Mouse (Mus musculus) intestine, postnatal 0 days (tissue): ENCODE data around the gene Cd82. TPM values are rescaled to one million over a fixed set of nuclear protein-coding genes. Genes with fewer than 3 reads are reported as not detected.

Experiments
- ATAC-seq: fragments of 200-750 bp; cut with Nextera tagmentation; 2 replicates; pipeline ENCODE4 v1.8.0; 2017; ENCODE audit warnings: mild to moderate bottlenecking, moderate TSS enrichment, moderate library complexity
- H3K27ac ChIP-seq: fragments of 300-500 bp; sonication (generic); 2 replicates; pipeline ENCODE4 v1.5.1; 2014; ENCODE audit warnings: mild to moderate bottlenecking, low read depth, low read length, moderate library complexity
- H3K27me3 ChIP-seq: fragments of 300-500 bp; sonication (generic); replicated peaks from 2 replicates; pipeline ENCODE4 v1.6.1; 2014; ENCODE audit warnings: low read length, mixed read lengths; ENCODE audit not compliant: control insufficient read depth, insufficient read depth
- H3K36me3 ChIP-seq: fragments of 300-500 bp; sonication (generic); 2 replicates; pipeline ENCODE4 v1.6.1; 2014; ENCODE audit warnings: mild to moderate bottlenecking, moderate library complexity; ENCODE audit not compliant: control insufficient read depth, insufficient read depth
- H3K4me1 ChIP-seq: fragments of 300-500 bp; sonication (generic); replicated peaks from 2 replicates; pipeline ENCODE4 v1.6.1; 2014; ENCODE audit warnings: antibody characterized with exemption, low read length, mixed read lengths; ENCODE audit not compliant: control insufficient read depth, insufficient read depth
- H3K4me2 ChIP-seq: fragments of 300-500 bp; sonication (generic); replicated peaks from 2 replicates; pipeline ENCODE4 v1.6.1; 2014; ENCODE audit warnings: low read depth, mild to moderate bottlenecking, moderate library complexity
- H3K4me3 ChIP-seq: fragments of 300-500 bp; sonication (generic); 2 replicates; pipeline ENCODE4 v1.5.1; 2014; ENCODE audit warnings: low read depth, low read length
- H3K9ac ChIP-seq: fragments of 300-500 bp; sonication (generic); 2 replicates; pipeline ENCODE4 v1.6.1; 2014; ENCODE audit warnings: mild to moderate bottlenecking, low read depth, low read length
- H3K9me3 ChIP-seq: fragments of 300-500 bp; sonication (generic); 2 replicates; pipeline ENCODE4 v1.6.1; 2016; ENCODE audit warnings: mixed run types; ENCODE audit not compliant: control insufficient read depth
- CTCF ChIP-seq: sonication (generic); IDR thresholded peaks from 2 replicates; pipeline ENCODE4 v1.5.1; 2016; ENCODE audit warnings: low read depth, mild to moderate bottlenecking, control low read depth, antibody characterized with exemption, moderate library complexity
- WGBS: fragments of 180-500 bp; shearing (Covaris S2); extraction: QIAGEN DNeasy Blood & Tissue Kit; methylation state at CpG from one replicate; pipeline ENCODE4 v1.1.7; 2014; 5-methylcytosine and 5-hydroxymethylcytosine counted together
- polyA plus RNA-seq: library from polyadenylated mRNA; unstranded; fragments of >200 nt; fragmentation: Nextera tagmentation; extraction: Ambion mirVana; gene quantifications from 2 replicates; pipeline ENCODE4 v1.2.1, GENCODE M21; 2015

Gene Cd82
- polyA plus RNA-seq, 1 experiment from 2014 or later, result 184 TPM

DNA sequence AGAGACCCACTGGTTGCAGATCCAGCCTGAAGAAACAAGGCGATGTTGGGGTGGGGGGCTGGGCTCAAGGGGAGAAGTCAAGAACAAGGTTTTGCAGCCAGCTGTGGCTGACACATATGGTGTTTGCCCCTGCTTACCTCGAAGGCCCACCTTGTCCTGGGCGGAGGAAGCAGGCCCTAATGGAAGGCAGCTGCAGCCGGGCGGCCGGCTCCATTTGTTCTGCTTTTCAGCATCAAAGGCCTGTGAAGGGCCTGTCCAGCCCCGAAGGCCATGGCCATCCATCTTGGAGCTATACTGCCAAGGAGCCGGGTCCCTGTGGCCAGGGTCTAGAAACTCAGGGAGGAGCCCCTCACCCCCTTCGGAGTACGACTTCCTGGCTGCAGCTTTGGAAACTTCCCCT, 38.4 kb upstream of the Cd82 start:
- Histone ChIP-seq H3K27me3 (no peaks in the 10 kb centered on the region), H3K4me3 (no peak overlapping the region), H3K4me2 (no peak overlapping the region), H3K9ac (no peak overlapping the region), H3K27ac (no peak overlapping the region), H3K36me3 (no peaks in the 10 kb centered on the region), H3K4me1 (no peaks in the 10 kb centered on the region), H3K9me3 (no peaks in the 10 kb centered on the region)
- no peak for TF ChIP-seq CTCF
- 71% methylated on average over 10 of the region's 10 CpGs for WGBS
- no peak for ATAC-seq

DNA sequence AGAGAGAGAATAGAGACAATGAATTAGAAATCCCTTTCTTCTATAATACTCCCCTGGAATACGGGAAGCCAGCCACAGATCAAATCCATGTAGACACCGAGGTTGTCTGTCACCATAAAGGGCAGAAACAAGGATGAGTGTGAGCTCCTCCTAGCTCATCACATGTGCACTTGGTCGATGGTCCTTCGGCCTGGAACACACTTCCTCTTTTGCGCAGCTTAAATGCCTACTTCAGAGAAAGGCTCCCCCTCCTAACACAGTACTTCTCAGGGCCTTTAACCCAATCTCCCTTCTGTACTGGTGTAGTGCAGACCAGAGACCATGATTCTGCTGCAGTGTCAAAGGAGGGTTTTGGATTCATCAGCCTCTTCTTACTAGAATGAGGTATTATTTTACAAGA, 34.3 kb upstream of the Cd82 start:
- ATAC-seq, result no peak
- H3K36me3 ChIP-seq, result no peaks in the 10 kb centered on the region

DNA sequence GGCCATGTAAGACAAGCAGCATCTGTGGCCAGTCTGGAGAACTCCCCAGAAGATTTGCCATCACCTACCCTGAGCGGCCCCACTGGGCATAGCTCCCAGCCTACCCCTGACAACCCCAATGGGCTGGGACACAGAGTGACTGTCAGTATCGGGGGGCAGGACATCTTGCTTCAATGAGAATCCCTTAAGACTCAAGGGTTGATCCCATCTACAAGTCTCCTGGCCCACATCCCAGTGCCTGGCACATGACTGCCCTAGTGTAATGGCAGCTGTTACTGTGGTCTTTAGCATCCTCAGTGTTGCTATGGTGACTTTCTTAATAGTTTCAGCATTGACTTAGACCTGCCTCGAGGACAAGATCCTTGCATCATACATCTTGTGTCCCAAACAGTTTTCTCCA, 32.2 kb upstream of the Cd82 start:
- 91% methylated on average over 3 of the region's 3 CpGs for WGBS
- Histone ChIP-seq H3K27me3 (no peaks in the 10 kb centered on the region), H3K4me3 (no peak overlapping the region), H3K9ac (no peak overlapping the region), H3K9me3 (no peaks in the 10 kb centered on the region), H3K4me2 (no peak overlapping the region), H3K27ac (no peak overlapping the region), H3K36me3 (no peaks in the 10 kb centered on the region), H3K4me1 (no peaks in the 10 kb centered on the region)
- ATAC-seq, result no peak
- TF ChIP-seq CTCF, result no peak

More for the DNA sequence above, 34.3 kb upstream of the Cd82 start:
- H3K27me3 ChIP-seq, result no peaks in the 10 kb centered on the region
- no peaks in the 10 kb centered on the region for H3K4me1 ChIP-seq
- no peak for TF ChIP-seq CTCF
- no peak overlapping the region for H3K4me3 ChIP-seq
- 85% methylated on average over 5 of the region's 5 CpGs for WGBS
- no peak overlapping the region for H3K4me2 ChIP-seq
- H3K9me3 ChIP-seq, result no peaks in the 10 kb centered on the region
- H3K27ac ChIP-seq, result no peak overlapping the region
- H3K9ac ChIP-seq, result no peak overlapping the region

DNA sequence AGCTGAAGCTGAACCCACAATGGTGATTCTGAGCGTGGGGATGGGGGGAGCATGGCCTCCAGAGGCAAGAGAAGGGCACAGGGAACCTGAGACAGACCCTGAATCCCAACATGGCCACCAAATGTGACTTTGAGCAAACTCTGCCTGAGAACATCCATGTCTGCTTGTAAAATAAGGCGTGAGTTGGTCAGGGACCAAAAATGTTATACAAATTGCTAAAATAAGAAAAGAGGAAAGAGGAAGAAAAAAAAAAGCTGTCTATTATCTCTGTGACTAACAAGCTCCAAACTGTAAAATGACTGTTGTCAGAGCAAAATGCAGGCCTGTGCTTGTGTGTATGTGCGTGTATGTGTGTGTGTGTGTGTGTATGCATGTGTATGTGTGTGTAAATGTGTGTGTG, 30.6 kb upstream of the Cd82 start:
- no peak for TF ChIP-seq CTCF
- Histone ChIP-seq H3K4me3 (no peak overlapping the region), H3K27me3 (no peaks in the 10 kb centered on the region), H3K9ac (no peak overlapping the region), H3K36me3 (no peaks in the 10 kb centered on the region), H3K9me3 (no peaks in the 10 kb centered on the region), H3K4me1 (no peaks in the 10 kb centered on the region), H3K27ac (no peak overlapping the region), H3K4me2 (no peak overlapping the region)
- WGBS, result 70% methylated on average over 3 of the region's 3 CpGs
- ATAC-seq, result no peak

DNA sequence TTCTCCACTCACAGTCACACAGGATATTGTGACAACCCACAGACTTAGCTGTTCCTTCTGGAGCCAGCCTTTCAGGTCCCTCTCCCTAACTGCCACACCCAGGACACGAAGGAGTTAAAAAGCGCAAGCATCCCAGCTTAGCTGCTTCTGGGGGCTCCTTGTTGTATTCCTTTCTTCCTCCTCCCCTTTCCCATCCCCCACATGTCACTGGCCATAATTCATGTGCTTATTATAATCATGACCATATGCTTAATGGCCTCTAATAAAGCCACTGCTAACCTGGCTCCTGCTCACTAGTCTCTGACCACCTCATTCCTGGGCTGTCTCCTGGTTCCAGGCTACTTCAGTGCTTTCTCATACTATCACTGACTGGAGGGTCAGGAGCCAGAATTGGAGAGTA, 27.6 kb upstream of the Cd82 start:
- Histone ChIP-seq H3K9me3 (no peaks in the 10 kb centered on the region), H3K27me3 (no peaks in the 10 kb centered on the region), H3K36me3 (no peaks in the 10 kb centered on the region), H3K4me2 (no peak overlapping the region), H3K27ac (no peak overlapping the region), H3K9ac (no peak overlapping the region), H3K4me3 (no peak overlapping the region), H3K4me1 (no peaks in the 10 kb centered on the region)
- no peak for ATAC-seq
- WGBS, result 80% methylated on average over 2 of the region's 2 CpGs
- TF ChIP-seq CTCF, result no peak

DNA sequence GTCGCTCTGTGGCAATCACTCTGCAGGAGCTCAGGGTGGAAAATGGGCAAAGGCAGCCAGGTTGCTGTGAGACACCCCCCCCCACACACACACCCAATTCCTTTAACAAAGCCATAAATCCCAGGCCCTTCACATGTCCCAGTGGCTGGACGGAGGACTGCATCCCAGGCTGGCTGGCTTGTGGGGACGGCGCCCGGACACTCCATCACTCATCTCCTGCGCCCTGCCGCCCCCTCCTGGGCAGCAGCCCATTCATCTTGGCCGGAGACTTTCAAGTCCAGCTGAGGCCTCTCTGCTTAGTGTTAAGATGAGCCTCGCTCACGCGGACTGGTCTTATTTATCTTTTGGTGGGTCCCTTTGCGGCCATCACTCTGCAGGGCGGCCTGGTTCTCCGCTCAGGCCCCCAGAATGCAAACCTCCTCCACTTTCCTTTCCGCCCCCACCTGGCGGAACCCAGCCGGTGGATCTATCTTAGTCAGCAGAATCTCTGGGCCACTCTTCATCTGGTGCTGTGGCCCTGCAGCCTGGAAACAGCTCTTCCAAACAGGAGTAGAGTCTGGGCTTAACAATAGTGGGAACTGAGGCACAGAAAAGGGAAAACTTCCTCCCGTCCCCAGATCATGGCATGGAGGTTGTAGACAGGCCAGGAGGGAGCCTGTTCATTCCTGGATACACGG, 26.1 kb upstream of the Cd82 start:
- Histone ChIP-seq H3K4me3 (no peak overlapping the region), H3K27ac (no peak overlapping the region), H3K4me1 (no peaks in the 10 kb centered on the region), H3K36me3 (no peaks in the 10 kb centered on the region), H3K4me2 (no peak overlapping the region), H3K9ac (no peak overlapping the region), H3K9me3 (no peaks in the 10 kb centered on the region), H3K27me3 (no peaks in the 10 kb centered on the region)
- 35% methylated on average over 19 of the region's 19 CpGs for WGBS
- no peak for ATAC-seq
- no peak; the same call in 1 of the 2 replicates for TF ChIP-seq CTCF

DNA sequence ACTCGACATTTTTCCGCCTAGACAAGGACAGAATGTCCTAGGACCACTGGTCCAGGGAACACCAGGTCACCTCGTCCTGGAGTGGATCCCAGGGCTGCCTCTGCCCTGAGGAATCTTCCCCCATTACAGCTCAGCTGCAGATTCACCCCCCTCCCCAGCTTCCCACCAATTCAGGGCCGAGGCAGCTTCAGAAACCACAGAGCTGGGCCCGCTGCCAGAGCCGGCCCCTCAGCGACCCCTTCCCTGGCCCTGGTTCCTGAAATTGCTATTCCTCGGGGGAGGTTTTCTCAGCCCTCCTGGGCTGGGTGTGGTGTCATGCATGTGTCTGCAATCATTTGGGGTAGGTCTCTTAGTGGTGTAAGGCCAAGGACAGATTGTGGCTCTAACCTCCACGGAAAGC, 22.5 kb upstream of the Cd82 start:
- 54% methylated on average over 9 of the region's 9 CpGs for WGBS
- no peak for TF ChIP-seq CTCF
- H3K4me3 ChIP-seq, result no peak overlapping the region
- no peaks in the 10 kb centered on the region for H3K36me3 ChIP-seq
- no peak overlapping the region for H3K9ac ChIP-seq
- no peak overlapping the region for H3K4me2 ChIP-seq
- no peak overlapping the region for H3K27ac ChIP-seq
- H3K9me3 ChIP-seq, result no peaks in the 10 kb centered on the region
- ATAC-seq, result no peak
- H3K27me3 ChIP-seq, result no peaks in the 10 kb centered on the region
- no peaks in the 10 kb centered on the region for H3K4me1 ChIP-seq
